Mouse (Mus musculus): ENCODE data around the gene Wdr19.
A peak's percentile ranks its signal among the peaks of the same experiment; 100 is the strongest.

Wdr19 gene

GRCm38 (mm10) chr5:65199346-65200128 lies at the start of gene Wdr19:
Gene Wdr19 (plus strand): TSS chr5:65199696.
- peak; percentile 91 to 95 for DNase-seq (ENCODE audit: low spot score in 2 of 2)

- DNase-seq (ENCODE audit: low spot score in 2 of 2) = no peak
These were observed 49.8 kb upstream of the Wdr19 start for GRCm38 (mm10) chr5:65149706-65150105.

- no peak for DNase-seq (ENCODE audit: low spot score in 2 of 2)
These were observed 49.0 kb upstream of the Wdr19 start for GRCm38 (mm10) chr5:65150376-65150955.

GRCm38 (mm10) chr5:65151276-65151675 lies 48.2 kb upstream of the Wdr19 start:
- DNase-seq (ENCODE audit: low spot score in 2 of 2) = no peak

DNA sequence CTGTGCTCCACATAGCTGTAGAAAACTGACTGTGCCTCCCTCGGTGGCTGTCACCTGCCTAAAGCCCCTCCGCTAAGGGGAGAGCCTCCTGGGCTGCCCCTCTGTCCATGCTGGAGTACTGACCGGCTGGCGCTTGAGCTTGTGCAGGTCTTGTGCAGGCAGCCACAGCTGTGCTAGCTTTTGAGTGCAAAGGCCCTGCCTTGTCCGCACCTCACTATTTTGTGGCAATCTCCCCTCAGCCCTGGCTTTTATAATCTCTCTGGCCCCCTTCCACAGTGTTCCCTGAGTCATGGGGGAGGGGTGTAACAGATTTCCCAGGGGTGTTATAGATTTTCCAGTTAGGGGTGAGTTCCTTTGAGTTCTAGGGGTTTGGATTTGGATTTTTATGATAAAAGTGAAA lies 47.7 kb upstream of the Wdr19 start:
- no peak for DNase-seq (ENCODE audit: low spot score in 2 of 2)

DNA sequence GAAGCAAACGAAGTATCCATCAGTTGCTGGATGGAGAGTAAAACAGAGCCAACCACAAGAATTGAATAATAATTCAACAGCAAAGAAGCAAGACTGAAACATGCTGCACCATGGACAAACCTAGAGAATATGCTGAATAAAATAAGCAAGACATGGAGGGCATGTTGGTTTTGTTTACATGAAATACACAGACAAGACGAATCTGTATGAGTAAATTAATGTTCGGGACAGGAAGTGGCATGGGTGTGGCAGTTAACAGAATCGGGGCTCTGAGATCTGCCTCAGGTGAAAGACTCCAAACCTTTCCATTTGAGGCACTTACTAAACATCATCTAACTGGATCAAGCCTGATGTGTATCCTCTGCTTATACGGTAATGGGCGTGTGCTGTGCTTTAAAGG lies 45.2 kb upstream of the Wdr19 start:
- DNase-seq (ENCODE audit: low spot score in 2 of 2) = no peak

DNA sequence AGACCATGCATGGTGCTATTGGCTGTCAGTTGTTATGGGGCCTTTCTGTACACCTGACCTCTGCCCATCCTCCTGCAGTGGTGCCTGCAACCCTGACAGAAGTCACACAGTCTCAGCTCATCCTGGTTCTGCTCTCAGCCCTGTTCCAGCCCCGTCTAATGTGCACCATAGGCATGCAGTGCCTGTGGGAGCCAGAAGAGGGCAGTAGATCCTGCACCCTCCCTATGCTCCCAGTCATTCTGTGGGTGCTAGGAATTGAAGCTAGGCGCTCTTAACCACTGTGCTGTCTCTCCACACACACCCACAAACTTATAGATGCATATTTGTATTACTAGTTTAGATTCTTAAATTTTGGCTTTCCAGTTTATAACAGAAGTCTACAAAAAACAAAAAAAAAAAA lies 42.6 kb upstream of the Wdr19 start:
- DNase-seq (ENCODE audit: low spot score in 2 of 2) = peak in 1 of 2 experiments; percentile 23

DNA sequence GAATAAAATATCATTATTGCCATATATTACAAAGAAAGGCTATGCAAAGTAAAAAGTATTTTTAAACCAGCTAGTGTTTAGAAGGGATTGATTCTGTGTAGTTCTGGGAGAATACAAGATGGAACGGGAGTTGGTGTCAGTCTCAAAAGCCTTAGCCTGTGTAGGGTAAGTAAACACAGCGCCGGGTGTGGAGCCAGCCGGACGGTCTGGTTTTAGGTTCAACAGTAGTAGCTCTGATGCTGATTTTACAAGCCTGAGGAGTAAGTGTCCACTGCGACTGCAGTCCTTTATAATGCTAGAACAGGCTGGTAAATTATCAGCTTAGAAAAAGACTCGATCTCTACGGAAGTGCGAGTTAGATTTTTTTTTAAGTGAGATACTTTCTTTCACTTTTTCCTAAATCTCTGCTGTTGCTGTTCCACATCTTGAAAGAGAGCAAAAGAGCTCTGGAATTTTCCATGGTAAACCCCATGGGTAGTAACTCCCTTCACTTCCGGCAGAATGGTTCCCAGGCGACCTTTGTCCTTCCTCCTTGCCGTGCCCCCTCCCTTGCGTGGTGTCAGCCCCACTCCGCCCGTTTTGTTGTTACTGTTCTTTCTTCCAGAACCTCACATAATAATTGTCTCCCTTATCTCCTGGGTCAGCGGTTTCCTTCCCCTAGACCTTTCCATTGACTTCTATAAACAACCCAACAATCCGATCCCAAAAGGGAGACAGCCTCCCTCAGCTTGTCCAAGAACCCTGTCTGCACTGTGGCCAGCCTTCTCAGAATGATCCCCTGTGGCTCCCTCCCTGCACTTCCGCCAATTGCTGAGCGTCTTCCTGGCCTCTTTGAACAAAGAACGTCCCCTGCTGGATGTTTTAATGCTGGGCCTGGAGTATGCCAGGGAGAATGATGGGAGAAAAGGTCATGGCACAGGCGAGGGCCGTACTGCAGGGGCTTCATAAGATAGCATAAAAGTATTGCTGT lies 41.8 kb upstream of the Wdr19 start:
- no peak for DNase-seq (ENCODE audit: low spot score in 2 of 2)

- no peak for DNase-seq (ENCODE audit: low spot score in 2 of 2)
These were observed 40.7 kb upstream of the Wdr19 start for GRCm38 (mm10) chr5:65158696-65159305.

DNA sequence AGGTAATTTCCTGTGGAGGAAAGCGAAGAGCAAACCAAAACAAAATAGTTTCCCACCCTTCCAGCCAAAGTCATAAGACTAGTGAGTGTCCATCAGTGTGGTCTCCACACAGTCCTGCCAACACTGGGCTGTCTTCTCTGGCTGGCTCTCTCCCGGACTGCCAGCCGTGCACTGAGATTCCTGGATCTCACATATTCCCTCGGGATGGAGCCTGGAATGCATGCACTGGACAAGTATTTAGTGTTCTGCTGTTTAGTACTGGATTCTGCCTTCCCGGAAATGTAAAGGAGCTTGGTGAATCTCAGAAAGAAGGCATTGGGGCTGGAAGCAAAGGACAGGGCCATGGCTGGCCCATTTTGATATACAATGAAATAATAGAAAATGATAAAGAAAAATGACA lies 36.5 kb upstream of the Wdr19 start:
- no peak for DNase-seq (ENCODE audit: low spot score in 2 of 2)

DNA sequence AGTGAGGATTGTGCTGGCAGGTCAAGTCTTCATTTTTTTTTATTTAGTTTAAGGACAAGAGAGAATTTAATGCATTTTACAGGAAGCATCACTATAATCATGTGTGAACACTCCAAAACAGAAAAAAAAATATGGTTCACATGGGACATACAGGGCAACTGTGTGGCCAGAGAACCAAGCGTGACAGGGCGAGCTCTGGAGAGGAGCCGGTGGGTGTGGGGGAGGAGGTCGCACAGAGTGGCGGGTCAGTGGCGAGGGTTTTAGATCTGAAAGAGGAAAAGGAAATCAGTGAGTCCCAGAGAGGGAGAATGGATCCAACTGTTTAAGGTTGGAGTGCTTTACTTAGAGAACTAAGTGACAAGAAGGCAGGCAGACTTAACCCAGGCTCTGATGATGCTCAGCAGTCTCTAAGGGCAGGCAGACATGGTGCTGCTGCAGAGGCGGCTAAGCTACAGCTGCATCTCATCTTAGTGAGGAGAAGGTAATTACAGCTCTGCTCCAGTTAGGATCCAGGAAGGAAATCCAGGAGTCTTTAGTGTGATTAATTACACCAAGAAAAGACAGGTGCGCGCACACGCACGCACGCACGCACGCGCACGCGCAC lies 35.9 kb upstream of the Wdr19 start:
- no peak for DNase-seq (ENCODE audit: low spot score in 2 of 2)

DNA sequence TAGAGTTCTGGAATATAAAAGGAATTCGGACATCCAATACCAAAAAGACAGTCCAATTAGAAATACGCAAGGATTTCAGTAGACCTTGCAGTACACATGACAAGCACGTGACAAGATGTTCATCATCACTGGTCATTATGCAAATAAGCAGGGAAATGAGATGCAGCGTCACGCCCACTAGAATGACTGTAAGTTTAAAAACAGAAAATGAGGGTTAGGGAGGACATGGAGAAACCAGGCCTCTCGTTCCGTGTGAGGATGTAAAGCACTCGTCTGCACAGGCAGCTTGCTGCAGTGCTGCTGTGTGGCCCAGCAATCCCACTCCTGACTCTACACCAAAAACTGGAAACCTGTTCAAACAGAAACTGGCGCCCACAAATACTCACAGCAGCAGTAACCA lies 29.3 kb upstream of the Wdr19 start:
- DNase-seq (ENCODE audit: low spot score in 2 of 2) = no peak

- DNase-seq (ENCODE audit: low spot score in 2 of 2) = no peak
These were observed 24.2 kb upstream of the Wdr19 start for GRCm38 (mm10) chr5:65175035-65175917.

GRCm38 (mm10) chr5:65175918-65176484 lies 23.5 kb upstream of the Wdr19 start:
- no peak for DNase-seq (ENCODE audit: low spot score in 2 of 2)

DNA sequence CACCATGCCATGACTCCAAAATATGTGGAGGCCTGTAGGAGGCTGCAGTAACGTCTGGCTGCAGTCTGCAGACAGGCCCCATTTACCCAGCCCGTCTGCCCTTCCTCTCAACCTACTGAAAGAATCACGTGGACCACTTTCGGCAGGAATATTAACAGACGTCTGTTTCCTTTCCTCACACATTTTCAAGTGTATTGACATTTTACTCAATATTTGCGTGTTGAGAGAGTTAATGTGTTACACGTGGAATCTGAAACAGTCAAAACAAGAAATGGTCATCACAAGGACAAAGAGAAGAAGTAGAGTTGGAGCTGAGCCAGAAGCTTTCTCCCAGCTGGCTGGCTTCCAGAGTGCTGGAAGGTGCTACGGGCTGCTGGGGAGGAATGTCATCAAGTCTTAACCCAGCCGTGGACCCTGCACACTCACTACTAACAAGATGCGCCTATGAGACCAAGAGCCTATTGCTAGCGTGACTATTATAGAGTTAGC lies 22.4 kb upstream of the Wdr19 start:
- no peak for DNase-seq (ENCODE audit: low spot score in 2 of 2)

- no peak for DNase-seq (ENCODE audit: low spot score in 2 of 2)
These were observed 21.0 kb upstream of the Wdr19 start for GRCm38 (mm10) chr5:65178477-65178876.

DNA sequence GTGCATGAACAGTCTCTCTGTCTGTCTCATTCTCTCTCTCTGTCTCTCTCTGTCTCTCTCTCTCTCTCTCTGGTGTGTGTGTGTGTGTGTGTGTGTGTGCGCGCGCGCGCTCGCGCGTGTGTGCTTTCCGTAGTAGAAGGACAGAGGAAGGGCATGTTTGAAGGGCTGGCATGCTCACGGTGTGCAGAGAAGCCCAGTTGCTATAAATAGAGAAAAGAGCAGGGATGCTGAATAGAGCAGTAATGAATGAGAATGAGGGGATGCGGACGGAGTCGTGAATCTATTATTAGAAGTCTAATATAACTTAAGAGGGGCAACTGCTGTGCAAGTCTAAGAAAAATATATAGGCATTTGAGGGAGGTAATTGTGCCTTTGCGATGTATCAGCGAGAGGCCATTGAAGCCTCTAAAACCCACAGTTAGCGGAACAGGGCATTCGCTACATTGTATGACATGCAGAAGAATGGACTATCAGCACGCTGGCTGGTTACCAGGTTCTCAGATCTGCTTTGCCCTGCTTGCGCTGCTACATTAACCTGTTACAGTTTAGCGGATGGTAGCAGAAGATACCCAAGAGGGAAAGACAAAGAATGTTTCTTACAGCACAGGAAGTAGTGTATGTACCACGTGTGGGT lies 18.2 kb upstream of the Wdr19 start:
- DNase-seq (ENCODE audit: low spot score in 2 of 2) = no peak

DNA sequence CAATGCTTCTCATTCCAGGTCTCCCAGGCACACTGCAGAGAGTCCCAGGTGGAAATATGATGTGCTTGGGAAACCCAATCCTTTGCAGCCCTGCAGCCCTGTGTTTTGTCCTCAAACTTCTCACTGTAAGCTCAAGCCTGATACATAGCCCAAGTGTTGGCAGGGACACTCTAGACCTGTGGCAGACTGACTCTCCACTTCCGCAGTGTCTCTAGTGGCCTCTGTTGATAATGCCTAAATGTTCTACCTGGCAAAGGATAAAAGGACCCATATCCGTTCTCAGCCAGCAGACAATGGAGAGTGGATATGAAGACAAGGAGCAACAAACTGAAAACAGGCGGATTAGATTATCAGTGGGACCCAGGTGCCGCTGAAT lies 17.7 kb upstream of the Wdr19 start:
- no peak for DNase-seq (ENCODE audit: low spot score in 2 of 2)

GRCm38 (mm10) chr5:65182268-65182667 lies 17.2 kb upstream of the Wdr19 start:
- no peak for DNase-seq (ENCODE audit: low spot score in 2 of 2)

DNA sequence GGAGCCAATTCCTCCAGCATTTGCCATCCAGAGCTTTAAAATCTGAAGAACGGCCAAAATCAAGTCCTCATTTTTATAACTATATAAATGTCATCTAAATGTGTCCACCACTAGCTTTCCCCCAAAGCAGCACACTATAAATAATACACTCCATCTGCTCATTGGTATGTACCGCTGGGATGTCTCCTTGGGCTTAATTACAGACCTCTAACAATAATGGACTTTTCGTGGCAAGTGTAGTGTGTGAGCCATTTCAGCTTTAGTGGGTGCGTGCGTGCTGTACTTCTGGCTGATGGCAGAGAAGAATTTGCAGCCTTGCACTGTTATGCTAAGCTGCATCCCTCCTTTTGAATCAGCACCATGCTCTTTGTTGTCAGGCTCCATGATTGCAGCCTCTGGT lies 7.9 kb upstream of the Wdr19 start:
- DNase-seq (ENCODE audit: low spot score in 2 of 2) = no peak
